Mouse (Mus musculus) kidney, adult 8-10 months (tissue): ENCODE data around the gene Cldn17.
A peak's percentile ranks its signal among the peaks of the same experiment; 100 is the strongest.

Experiments
- DNase-seq, 2 experiments: peaks; one replicate each; pipeline ENCODE4 v3.0.0; 2022

The Cldn17 gene

GRCm38 (mm10) chr16:88506878-88507277, at the start of gene Cldn17:
TSS of gene Cldn17 (minus strand) at chr16:88506978.
- DNase-seq = no peak

GRCm38 (mm10) chr16:88542488-88542887, 35.7 kb upstream of the Cldn17 start:
- DNase-seq = peak; percentile 44 to 52

GRCm38 (mm10) chr16:88539841-88540487, 33.2 kb upstream of the Cldn17 start:
- no peak for DNase-seq

- no peak for DNase-seq
These were observed 4.6 kb upstream of the Cldn17 start for GRCm38 (mm10) chr16:88511348-88511747.

- DNase-seq = no peak
These were observed 1.4 kb upstream of the Cldn17 start for GRCm38 (mm10) chr16:88508150-88508549.

- DNase-seq = no peak
These were observed 440 bp downstream of the Cldn17 start for GRCm38 (mm10) chr16:88506338-88506737.

GRCm38 (mm10) chr16:88488096-88488495, 18.7 kb downstream of the Cldn17 start:
- DNase-seq = no peak

- no peak for DNase-seq
These were observed 26.6 kb downstream of the Cldn17 start for GRCm38 (mm10) chr16:88480011-88480774.

- DNase-seq = no peak
These were observed 43.5 kb downstream of the Cldn17 start for GRCm38 (mm10) chr16:88463235-88463634.
